9 mouse cellular contexts compared by ENCODE assay signal in genomic region chr5:110136087-110136464, GRCm38 (mm10). TPM values are rescaled to one million over a fixed set of nuclear protein-coding genes. Genes with fewer than 3 reads are reported as not detected.
DNase-seq lines count a peak whose midpoint lies in the region; ATAC-seq and TF ChIP-seq lines count a peak whose summit lies in the region.
"Had no signal": no experiment of that assay in that cellular context is flagged by ENCODE, and none has a peak within 500 bp of the region (broad histone marks: within the 10 kb centered on the region; RNA-seq: fewer than 3 reads in every experiment).

No protein-coding gene starts in this region.

- peaks cover 6% of the 10 kb centered on the region; the same call in 1 of the 2 replicates for H3K4me1 ChIP-seq in heart, embryonic 15.5 days (replicated peaks)
- H3K4me1 ChIP-seq in G1E (ENCODE audit: insufficient read depth, low read depth, low read length): peaks cover 17% of the 10 kb centered on the region
- H3K4me1 ChIP-seq in forebrain, postnatal 0 days (ENCODE audit: insufficient read depth): peaks cover 4% of the 10 kb centered on the region; the same call in 1 of the 2 replicates

- no peak for DNase-seq in heart, adult 9 months (ENCODE audit: low spot score in 2 of 2)
- DNase-seq in G1E (ENCODE audit: low spot score): no peak
- DNase-seq in forebrain, postnatal 0 days: no peak
- no peak for DNase-seq in retina, embryonic 14.5 days (ENCODE audit: low spot score)
- DNase-seq in right cerebral cortex, postnatal 36 days (ENCODE audit: low spot score in 2 of 2): no peak
- DNase-seq in right cerebral cortex, adult 18-20 months: no peak

- H3K4me2 ChIP-seq in heart, embryonic 15.5 days: peak overlapping the region; percentile 82
- H3K4me2 ChIP-seq in forebrain, postnatal 0 days (ENCODE audit: low read depth): peak overlapping the region; percentile 80

- 0 out of 2 replicates have a peak, but pooled peaks cover 7% of the 10 kb centered on the region for H3K9me3 ChIP-seq in heart, embryonic 15.5 days (replicated peaks)
- peaks cover 22% of the 10 kb centered on the region for H3K9me3 ChIP-seq in G1E (replicated peaks)
- H3K9me3 ChIP-seq in forebrain, postnatal 0 days (ENCODE audit: low read length): no peaks in the 10 kb centered on the region

- TF ChIP-seq CTCF in G1E (IDR thresholded peaks at IDR 0.05; ENCODE audit: low read depth, low read length): no peak
- TF ChIP-seq CTCF in forebrain, postnatal 0 days (IDR thresholded peaks at IDR 0.05; ENCODE audit: low read depth): no peak

- peaks cover 12% of the 10 kb centered on the region for H3K36me3 ChIP-seq in heart, embryonic 15.5 days
- peaks cover 33% of the 10 kb centered on the region for H3K36me3 ChIP-seq in G1E (replicated peaks)
- H3K36me3 ChIP-seq in forebrain, postnatal 0 days (ENCODE audit: insufficient read depth): peaks cover 7% of the 10 kb centered on the region; the same call in 1 of the 2 replicates
- peaks cover 18% of the 10 kb centered on the region for H3K36me3 ChIP-seq in macrophage (ENCODE audit: inconsistent target)

- peak overlapping the region; percentile 94 for H3K4me3 ChIP-seq in heart, embryonic 15.5 days
- H3K4me3 ChIP-seq in G1E (ENCODE audit: low read depth, low read length) (peak overlapping the region; percentile 81), macrophage (ENCODE audit: inconsistent target) (peak overlapping the region; percentile 94)
- peak overlapping the region; percentile 75 for H3K4me3 ChIP-seq in forebrain, postnatal 0 days (ENCODE audit: low read depth, low read length)

- H3K27ac ChIP-seq in heart, embryonic 15.5 days: peak overlapping the region; percentile 73
- peak overlapping the region; percentile 83 for H3K27ac ChIP-seq in forebrain, postnatal 0 days (ENCODE audit: low read depth, low read length)
- peak overlapping the region; percentile 57 for H3K27ac ChIP-seq in macrophage

- no peaks in the 10 kb centered on the region for H3K27me3 ChIP-seq in heart, embryonic 15.5 days
- no peaks in the 10 kb centered on the region for H3K27me3 ChIP-seq in G1E (ENCODE audit: insufficient read depth, low read length)
- H3K27me3 ChIP-seq in forebrain, postnatal 0 days (ENCODE audit: insufficient read depth, low read length): no peaks in the 10 kb centered on the region

- whole genome bisulfite sequencing in heart, embryonic 15.5 days: 5% methylated on average over 18 of the region's 18 CpGs
- 4% methylated on average over 18 of the region's 18 CpGs for WGBS in forebrain, postnatal 0 days
- WGBS in macrophage (ENCODE audit: missing documents): 6% methylated on average over 18 of the region's 18 CpGs

- ATAC-seq in heart, embryonic 15.5 days (replicated peaks; ENCODE audit: insufficient number of reproducible peaks, insufficient read depth, low FRiP score, low read depth): 0 out of 2 replicates have a peak, but pooled peaks have one; percentile 4
- 0 out of 2 replicates have a peak, but pooled peaks have one; percentile 1 for ATAC-seq in G1E (ENCODE audit: extremely low read depth, insufficient number of reproducible peaks, low FRiP score, poor library complexity, severe bottlenecking)
- ATAC-seq in forebrain, postnatal 0 days: peak; percentile 5; the same call in 1 of the 2 replicates

- H3K79me2 ChIP-seq in macrophage (ENCODE audit: inconsistent target): peaks cover 41% of the 10 kb centered on the region

- peak overlapping the region; percentile 70 for H3K9ac ChIP-seq in heart, embryonic 15.5 days
- peak overlapping the region; percentile 80 for H3K9ac ChIP-seq in forebrain, postnatal 0 days

RNA-seq across cellular contexts. Expression of gene Chfr, which starts 0.4 kb away (rescaled TPM):
- polyA plus RNA-seq in heart, embryonic 15.5 days (2015; fragmentation: Nextera tagmentation; extraction: Ambion mirVana): 25.9 and 30.2 TPM in 2 replicates
- total RNA-seq in G1E (2014; fragmentation: Nextera tagmentation) (82.8 and 93.5 TPM in 2 replicates), G1E (2017) (65.3 and 79.8 TPM in 2 replicates)
- polyA plus RNA-seq in G1E (2012) (37.1 and 49.0 TPM in 2 replicates), macrophage (2018) (26.2 to 38.4 TPM (median 30.9 TPM) in 3 replicates)
- total RNA-seq in forebrain, postnatal 0 days (2014; rRNA removed): 60.1 and 69.1 TPM in 2 replicates
- polyA plus RNA-seq in forebrain, postnatal 0 days (2015; fragmentation: Nextera tagmentation; extraction: Ambion mirVana): 45.9 and 53.8 TPM in 2 replicates
- 100 to 1,000 TPM in 24 of 26 experiments, 10 to 100 TPM in 2; 86.3 to 255 (median 173) TPM for total RNA-seq in macrophage (2018; cell fraction: chromatin; rRNA removed)
- total RNA-seq in macrophage (2018; cell fraction: cytosol; rRNA removed): 10 to 100 TPM; 20.5 to 42.3 (median 30.2) TPM
- total RNA-seq in macrophage (2018; cell fraction: nucleus; rRNA removed): 100 to 1,000 TPM in 12 of 26 experiments, 10 to 100 TPM in 14; 58.8 to 168 (median 98.6) TPM

RNA-seq across cellular contexts. Expression of gene Zfp605, which starts 26.2 kb away (rescaled TPM):
- 2.9 and 3.2 TPM in 2 replicates for polyA plus RNA-seq in heart, embryonic 15.5 days (2015; fragmentation: Nextera tagmentation; extraction: Ambion mirVana)
- total RNA-seq in G1E (2014; fragmentation: Nextera tagmentation) (10.4 and 12.1 TPM in 2 replicates), G1E (2017) (7.3 and 8.2 TPM in 2 replicates)
- polyA plus RNA-seq in G1E (2012) (0.24 and 0.40 TPM in 2 replicates), macrophage (2018) (2.0 to 5.7 TPM (median 2.3 TPM) in 3 replicates)
- 20.4 and 22.3 TPM in 2 replicates for total RNA-seq in forebrain, postnatal 0 days (2014; rRNA removed)
- polyA plus RNA-seq in forebrain, postnatal 0 days (2015; fragmentation: Nextera tagmentation; extraction: Ambion mirVana): 13.0 and 16.9 TPM in 2 replicates
- 10 to 100 TPM in 3 of 26 experiments, 1 to 10 TPM in 21, under 1 TPM in 2; 0.38 to 11.0 (median 4.3) TPM for total RNA-seq in macrophage (2018; cell fraction: chromatin; rRNA removed)
- total RNA-seq in macrophage (2018; cell fraction: cytosol; rRNA removed): 1 to 10 TPM in 23 of 26 experiments, under 1 TPM in 3; 0.47 to 4.9 (median 2.9) TPM
- total RNA-seq in macrophage (2018; cell fraction: nucleus; rRNA removed): 10 to 100 TPM in 1 of 26 experiments, 1 to 10 TPM in 20, under 1 TPM in 5; 0.40 to 10.4 (median 3.3) TPM

RNA-seq across cellular contexts. Expression of gene Gtpbp6, which starts 28.1 kb away (rescaled TPM):
- polyA plus RNA-seq in heart, embryonic 15.5 days (2015; fragmentation: Nextera tagmentation; extraction: Ambion mirVana): 18.6 and 25.0 TPM in 2 replicates
- total RNA-seq in G1E (2014; fragmentation: Nextera tagmentation) (16.6 and 17.0 TPM in 2 replicates), G1E (2017) (17.5 and 17.8 TPM in 2 replicates)
- polyA plus RNA-seq in G1E (2012) (35.6 and 40.9 TPM in 2 replicates), macrophage (2018) (5.6 to 22.4 TPM (median 15.8 TPM) in 3 replicates)
- 99.2 and 103 TPM in 2 replicates for total RNA-seq in forebrain, postnatal 0 days (2014; rRNA removed)
- polyA plus RNA-seq in forebrain, postnatal 0 days (2015; fragmentation: Nextera tagmentation; extraction: Ambion mirVana): 62.6 TPM in 2 replicates
- total RNA-seq in macrophage (2018; cell fraction: chromatin; rRNA removed): 100 to 1,000 TPM in 20 of 26 experiments, 10 to 100 TPM in 6; 32.5 to 227 (median 116) TPM
- total RNA-seq in macrophage (2018; cell fraction: cytosol; rRNA removed): 10 to 100 TPM in 20 of 26 experiments, 1 to 10 TPM in 6; 6.1 to 20.3 (median 11.3) TPM
- 100 to 1,000 TPM in 2 of 26 experiments, 10 to 100 TPM in 24; 28.9 to 136 (median 64.6) TPM for total RNA-seq in macrophage (2018; cell fraction: nucleus; rRNA removed)

RNA-seq across cellular contexts. Expression of gene Plcxd1, which starts 36.3 kb away (rescaled TPM):
- polyA plus RNA-seq in heart, embryonic 15.5 days (2015; fragmentation: Nextera tagmentation; extraction: Ambion mirVana): 0.55 and 1.1 TPM in 2 replicates
- total RNA-seq in G1E (2014; fragmentation: Nextera tagmentation) (not detected in 2 replicates), G1E (2017) (0.06 and 0.11 TPM in 2 replicates)
- polyA plus RNA-seq in G1E (2012) (not detected in 2 replicates), macrophage (2018) (0.06 to 0.07 TPM in 2 of 3 replicates, not detected in the other)
- total RNA-seq in forebrain, postnatal 0 days (2014; rRNA removed): 7.9 and 8.7 TPM in 2 replicates
- polyA plus RNA-seq in forebrain, postnatal 0 days (2015; fragmentation: Nextera tagmentation; extraction: Ambion mirVana): 2.9 and 4.7 TPM in 2 replicates
- total RNA-seq in macrophage (2018; cell fraction: chromatin; rRNA removed): not detected
- under 1 TPM in 7 of 26 experiments, not detected in 19; 0.03 to 0.09 (median 0.05) TPM for total RNA-seq in macrophage (2018; cell fraction: cytosol; rRNA removed)
- total RNA-seq in macrophage (2018; cell fraction: nucleus; rRNA removed): under 1 TPM in 2 of 26 experiments, not detected in 24; 0.29 TPM
- total RNA-seq: gastrocnemius, postnatal 14 days had no signal

RNA-seq across cellular contexts. Expression of gene Golga3, which starts 40.4 kb away (rescaled TPM):
- 13.4 and 18.6 TPM in 2 replicates for polyA plus RNA-seq in heart, embryonic 15.5 days (2015; fragmentation: Nextera tagmentation; extraction: Ambion mirVana)
- 21.3 and 25.1 TPM in 2 replicates for total RNA-seq in G1E (2014; fragmentation: Nextera tagmentation)
- total RNA-seq in G1E (2017): 20.7 and 27.3 TPM in 2 replicates
- polyA plus RNA-seq in G1E (2012): 2.8 and 4.2 TPM in 2 replicates
- 17.8 and 25.1 TPM in 2 replicates for total RNA-seq in forebrain, postnatal 0 days (2014; rRNA removed)
- polyA plus RNA-seq in forebrain, postnatal 0 days (2015; fragmentation: Nextera tagmentation; extraction: Ambion mirVana): 12.7 and 15.9 TPM in 2 replicates
- 100 to 1,000 TPM in 13 of 26 experiments, 10 to 100 TPM in 13; 23.3 to 209 (median 102) TPM for total RNA-seq in macrophage (2018; cell fraction: chromatin; rRNA removed)
- total RNA-seq in macrophage (2018; cell fraction: cytosol; rRNA removed): 10 to 100 TPM; 26.8 to 71.0 (median 38.8) TPM
- 100 to 1,000 TPM in 3 of 26 experiments, 10 to 100 TPM in 23; 28.6 to 139 (median 72.1) TPM for total RNA-seq in macrophage (2018; cell fraction: nucleus; rRNA removed)
- polyA plus RNA-seq in macrophage (2018): 22.1 to 29.2 TPM (median 23.3 TPM) in 3 replicates
